Mouse (Mus musculus) ES-CJ7 (cell line): ENCODE data around the gene Ifna16.

Source experiments
- DNase-seq: peaks from one replicate; pipeline ENCODE4 v3.0.0; 2011; ENCODE audit warnings: low read depth, low spot score

Ifna16 gene

DNA sequence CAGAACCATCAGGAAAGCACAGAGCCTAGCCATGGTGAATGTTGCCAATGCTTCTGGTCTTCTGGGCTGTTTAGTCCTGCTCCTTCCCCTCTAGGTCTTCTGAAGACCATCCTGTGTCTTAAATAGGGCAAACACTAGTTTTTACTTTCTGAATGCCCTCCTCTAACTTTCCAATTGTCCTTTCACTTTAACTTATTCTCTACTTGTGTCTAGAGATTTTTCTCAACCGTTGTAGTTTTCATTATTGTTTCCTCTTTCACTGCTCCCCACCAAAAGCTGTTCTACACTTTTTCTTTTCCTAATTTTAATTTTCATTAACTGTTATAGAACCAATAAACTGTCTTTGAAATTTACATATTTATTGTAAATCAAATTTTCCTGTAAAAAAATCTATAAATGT lies at the start of gene Ifna16:
TSS of gene Ifna16 (minus strand) at position 101 of the 400 bp plus-strand sequence.
- no peak for DNase-seq

DNA sequence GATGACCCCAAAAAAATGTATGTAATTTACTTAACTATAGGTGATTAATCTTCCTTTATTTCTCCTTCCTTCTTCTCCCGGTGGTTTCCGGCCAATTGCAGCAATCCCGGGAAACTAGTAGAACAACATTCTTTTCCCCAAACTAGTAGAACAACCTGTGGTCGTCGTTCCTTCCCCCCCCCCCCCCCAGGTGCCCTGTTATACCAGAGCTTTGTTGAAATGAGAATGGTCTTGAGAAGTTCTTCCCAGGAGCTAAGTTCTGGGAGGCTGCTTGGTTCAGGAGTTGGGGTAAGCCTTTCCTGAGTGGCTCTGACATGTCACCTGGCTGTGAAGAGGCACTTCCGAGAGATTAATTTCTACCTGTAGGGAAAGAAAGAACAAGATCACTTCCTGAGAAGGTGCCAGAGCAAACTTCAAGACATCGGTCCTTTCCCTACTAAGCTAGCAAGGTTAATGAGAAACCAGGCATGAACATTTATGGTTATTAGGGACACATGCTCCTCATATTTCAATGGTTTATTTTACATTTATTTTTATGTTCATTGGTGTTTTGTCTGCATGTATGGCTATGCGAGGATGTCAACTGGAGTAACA lies 46.9 kb upstream of the Ifna16 start:
- no peak for DNase-seq

DNA sequence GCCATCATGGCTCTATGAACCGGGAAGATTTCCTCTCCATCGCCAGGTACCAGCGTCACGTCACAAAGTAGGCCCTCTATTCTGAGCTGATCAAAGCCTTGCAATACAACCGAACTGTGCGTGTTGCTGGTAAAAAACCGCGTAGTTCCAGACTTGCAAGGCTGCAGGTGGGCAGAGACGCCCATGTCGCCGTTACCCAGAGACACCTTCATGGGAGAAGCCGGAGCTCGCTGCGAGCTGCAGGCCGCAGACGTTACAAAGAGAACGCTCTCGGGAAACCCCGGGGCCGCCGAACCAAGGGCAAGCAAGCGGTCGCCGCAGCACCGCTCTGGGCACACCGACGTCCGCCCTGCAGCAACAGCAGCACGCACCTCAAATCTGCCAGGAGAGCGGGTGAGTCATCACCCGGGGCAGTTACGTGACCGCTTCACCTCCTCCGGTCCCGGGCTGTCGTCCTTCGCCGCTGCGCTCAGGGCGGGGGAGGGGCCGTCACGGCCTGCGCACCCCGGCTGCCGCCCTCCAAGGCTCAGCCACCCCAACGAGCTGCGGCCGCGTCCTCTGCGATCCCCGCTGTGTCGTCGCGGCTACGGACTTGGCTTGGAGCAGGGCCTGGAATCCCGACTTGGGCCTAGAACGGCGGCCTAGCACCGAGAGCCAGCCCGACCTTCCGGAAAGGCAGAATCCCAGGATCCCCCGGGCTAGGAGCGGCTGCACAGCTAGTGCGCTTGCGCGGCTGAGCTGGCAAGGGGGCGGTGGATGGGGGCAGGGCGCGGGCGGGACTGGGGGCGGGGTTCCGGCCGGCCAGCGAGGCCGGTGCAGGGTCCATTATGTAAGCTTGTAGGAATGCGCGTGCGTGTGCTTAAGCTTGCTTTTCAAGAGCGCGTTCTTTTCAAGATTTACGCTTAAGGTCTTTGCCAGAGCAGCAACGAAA lies 45.3 kb upstream of the Ifna16 start, which contains the start of the genes Gm26566 and Klhl9:
TSS of gene Gm26566 (plus strand) at position 15 of the 931 bp plus-strand sequence.
TSS of gene Klhl9 (minus strand) at position 675 of the 931 bp plus-strand sequence.
- peak; percentile 91 for DNase-seq

DNA sequence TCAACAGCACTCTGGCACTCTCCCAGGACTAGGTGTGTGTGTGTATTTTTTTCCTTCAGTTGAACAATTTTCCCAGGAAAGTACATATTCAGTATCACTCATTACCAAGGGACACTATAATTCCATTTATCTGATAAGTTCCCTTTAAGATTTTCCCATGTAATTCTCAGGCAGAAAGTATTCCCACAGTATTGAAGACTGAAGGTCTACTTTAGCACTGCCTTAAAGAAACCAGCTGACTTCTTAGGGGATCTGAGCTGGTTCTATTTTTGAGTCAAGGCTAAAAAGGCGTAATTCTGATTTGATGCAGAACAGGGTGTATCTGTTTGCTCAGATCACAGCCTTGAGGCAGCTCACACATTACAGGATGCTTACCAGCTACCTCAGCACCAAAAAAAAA lies 42.0 kb upstream of the Ifna16 start:
- no peak for DNase-seq

DNA sequence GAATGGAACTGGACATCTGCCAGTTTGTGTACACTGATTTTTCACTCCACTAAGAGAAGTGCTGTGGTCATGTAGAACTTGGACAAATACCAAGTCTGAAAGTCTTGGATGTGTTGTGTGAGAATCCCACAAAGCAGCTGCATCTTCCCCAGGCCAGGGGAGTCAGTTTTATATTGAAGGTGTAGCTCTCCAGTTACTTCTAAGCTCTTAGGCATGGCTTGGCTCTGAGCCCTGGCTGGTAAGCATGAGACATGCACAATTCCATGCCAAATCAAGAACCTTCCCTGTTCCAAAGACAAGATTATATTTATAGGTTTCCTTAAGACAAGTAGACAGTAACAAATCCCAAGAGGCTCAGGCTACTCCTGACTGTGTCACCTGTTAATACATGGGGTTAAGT lies 38.3 kb upstream of the Ifna16 start:
- DNase-seq = no peak

DNA sequence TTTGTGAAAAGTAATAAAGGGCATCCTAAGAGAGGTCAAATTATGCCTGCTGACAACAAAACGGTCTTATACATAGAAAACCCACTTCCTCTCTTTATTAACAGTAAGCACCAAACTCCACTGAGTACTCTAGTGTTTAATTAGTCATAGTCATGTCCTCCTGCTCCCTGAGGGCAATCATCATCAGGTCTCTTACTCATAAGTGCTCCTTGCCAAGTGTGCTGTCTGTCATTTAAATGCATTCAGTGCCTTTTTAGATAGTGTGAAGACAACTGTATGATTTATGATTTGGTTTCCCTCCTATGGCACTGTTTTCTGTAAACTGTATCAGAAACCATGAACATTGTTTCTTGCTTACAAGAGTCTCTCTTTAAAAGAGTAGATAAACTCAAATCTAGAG lies 37.6 kb upstream of the Ifna16 start:
- no peak for DNase-seq

DNA sequence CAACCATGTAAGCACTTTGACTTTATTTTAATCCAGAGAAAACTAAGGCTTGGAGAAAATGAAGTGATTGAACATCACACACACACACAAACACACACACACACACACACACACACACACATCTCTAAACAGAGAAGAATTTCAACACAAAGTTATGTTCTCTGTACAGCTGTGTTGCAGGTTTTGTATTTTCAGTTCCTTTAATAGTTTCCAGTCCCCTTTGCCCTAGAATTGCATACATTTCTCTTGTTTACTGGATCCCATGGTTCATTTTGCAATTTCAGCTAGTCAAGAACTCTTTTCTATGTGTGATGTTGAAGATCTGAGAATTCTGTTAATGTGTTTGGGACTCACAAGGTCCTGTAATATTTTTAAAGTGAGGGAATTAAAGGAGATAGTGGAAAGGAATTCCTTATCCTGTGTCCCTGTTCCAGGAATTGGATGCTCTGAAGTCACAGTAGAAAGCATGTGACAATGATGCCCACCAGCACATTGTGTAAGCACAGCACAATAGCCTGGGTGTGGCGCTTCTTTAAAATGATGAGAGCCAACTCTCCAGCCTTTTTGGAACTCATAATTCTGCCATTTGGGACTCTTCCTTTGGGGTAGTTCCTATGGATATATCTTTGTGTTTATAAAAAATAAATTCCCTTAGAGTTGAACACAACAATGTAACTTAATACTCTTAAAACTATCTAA lies 30.6 kb upstream of the Ifna16 start:
- DNase-seq = no peak

DNA sequence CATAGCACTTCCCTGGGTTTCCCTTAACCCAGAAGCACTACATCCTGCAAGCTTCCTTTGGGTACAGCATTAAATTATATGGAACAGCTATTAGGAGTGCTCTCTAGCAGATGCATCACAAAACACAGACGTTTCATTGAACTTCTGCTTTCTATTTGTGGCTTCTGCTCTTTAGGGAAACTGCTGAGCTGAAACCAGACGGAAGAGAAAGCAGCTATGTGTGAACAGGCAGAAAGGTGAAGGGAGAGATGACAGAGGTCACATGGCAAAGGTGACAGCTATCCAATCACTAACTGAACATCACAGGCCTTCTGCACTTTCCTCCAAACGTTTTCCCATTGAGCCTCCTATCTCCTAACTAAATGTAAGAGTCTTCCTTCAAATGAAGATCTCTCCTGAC lies 29.2 kb upstream of the Ifna16 start:
- DNase-seq = no peak

DNA sequence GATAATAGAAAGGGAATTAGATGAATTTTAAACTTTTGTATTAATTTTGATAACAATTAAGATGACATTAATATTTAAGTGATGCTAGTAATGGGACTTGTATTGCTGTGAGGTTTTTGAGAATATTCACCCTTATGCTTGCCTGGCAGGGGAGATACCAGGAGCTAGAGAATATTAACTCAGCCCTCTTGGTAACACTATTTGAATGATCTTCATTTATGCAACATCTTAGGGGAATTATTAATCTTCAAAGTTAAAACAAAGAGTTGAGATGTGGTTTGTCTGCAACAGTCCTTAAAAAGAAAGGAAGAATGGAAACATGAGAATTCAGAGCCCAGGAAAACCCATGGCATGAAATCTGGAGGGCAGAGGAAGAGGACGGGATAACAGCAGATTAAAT lies 22.6 kb upstream of the Ifna16 start:
- DNase-seq = no peak

DNA sequence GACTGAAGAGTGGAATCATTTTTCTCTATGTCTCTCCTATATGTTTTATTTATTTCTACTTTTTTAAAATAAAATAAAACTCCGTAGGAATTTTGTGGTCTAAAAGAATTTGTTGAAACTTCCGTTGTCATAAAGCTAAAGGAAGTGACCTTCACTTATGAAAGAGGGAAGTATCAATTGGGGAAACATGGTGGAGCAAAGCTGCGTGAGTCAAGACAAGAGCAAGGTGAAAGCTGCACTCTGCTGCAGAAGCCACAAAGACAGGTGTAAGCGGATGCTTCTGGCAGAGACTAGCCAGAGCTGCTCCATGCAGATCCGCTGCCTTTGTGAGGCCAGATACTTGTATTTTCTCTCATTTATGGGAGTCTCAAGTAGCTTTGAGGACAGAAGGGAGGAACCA lies 22.1 kb upstream of the Ifna16 start:
- no peak for DNase-seq

DNA sequence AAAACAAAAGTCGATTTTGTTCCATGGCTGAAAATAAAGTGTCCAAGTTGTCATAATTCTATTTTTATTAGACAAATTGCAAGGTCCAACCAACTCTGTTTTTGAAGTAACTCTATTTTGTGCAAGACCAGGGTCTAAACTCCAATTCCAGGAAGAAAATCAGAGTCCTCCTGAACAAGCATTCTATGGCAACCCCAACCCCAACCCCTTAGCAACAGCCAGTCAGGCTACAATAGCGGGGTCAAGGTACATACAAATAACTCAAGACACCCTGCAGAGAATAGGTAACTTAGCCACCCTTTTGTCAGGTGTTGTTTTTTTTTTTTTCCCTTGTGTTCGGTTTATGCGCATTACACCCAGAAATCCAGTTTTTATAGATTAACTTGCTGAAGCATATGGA lies 21.0 kb upstream of the Ifna16 start:
- no peak for DNase-seq

DNA sequence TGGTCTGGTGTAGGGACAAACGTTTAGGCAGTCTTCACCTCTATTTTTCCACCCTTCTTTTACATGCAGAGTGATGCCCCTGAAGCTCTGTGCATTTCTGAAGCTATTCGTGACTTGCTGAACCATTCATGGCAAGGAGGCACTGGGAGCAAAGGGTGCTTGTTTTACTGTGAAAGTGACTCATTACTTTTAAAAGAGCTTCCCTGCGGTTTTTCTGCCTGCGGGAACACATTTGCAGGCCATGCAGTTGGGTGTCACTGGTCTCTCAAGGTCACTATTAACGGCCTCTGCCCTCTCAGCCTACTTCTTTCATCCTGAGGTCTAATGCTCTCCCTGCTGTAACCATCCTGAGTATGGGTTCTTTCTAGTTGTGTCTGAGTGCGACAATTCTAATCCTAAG lies 20.4 kb upstream of the Ifna16 start:
- no peak for DNase-seq

DNA sequence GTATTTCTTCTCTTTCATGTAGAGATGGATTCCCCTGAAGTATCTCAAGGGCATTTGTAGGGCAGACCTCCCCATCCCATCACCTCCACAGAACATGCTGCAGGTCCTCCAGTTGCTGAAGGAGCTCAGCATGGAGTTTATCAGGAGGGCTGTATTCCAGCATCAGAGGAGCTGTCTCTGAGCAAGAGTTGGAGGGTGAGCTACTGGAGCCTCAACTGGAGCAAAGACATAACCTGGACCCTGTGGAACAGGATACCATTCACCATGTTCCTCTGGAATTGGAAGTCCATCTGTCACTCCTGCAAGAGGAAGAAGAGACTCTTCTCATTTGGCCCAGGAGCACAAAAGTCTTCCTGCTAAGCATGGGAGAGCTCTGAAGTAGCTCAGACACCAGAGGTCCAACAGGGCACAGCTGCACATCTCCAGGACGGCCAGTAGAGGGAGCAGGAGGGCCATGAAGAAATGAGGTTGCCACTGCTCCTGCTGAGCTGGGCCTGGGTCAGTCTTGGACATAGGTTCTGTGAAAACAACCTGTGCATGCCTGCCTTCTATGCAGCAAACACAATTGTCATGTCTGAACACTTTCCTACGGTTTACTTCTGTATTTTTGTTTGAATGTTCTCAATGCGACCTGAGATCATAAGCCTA lies 19.6 kb upstream of the Ifna16 start:
- DNase-seq = peak; percentile 63

DNA sequence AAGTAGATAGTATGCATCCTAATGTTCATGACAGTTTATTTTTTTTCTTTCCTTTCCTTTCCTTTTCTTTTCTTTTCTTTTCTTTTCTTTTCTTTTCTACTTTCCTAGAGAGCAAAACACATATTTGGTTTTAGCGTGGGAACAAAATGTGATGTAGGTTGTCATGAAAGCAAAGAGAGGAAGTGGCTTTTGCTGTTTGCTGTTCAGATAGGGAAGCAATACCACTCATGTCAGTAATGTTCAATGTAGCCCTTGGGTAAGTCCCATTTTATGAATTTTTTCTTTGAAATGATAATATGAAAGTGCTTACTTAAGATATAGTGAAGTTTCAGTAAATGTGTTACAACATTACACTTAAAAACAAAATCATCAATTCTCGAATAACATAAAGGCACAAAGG lies 16.7 kb upstream of the Ifna16 start:
- no peak for DNase-seq

DNA sequence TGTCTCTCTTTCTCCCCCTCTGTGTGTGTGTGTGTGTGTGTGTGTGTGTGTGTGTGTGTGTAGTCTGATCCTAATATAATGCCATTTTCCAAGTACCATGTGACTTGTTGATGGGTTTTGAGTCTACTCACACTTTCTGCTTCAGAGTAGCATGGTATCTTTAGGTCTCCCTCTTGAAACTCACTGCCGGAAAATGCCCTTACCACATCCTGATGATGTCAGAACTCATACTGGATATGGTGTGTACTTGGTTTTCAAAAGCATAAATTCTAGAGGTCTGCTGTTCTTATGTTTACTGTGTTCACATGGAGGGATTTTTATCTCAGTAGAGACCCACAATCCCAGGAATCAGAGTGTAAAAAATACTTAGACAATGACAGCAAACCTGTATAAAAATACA lies 15.8 kb upstream of the Ifna16 start:
- no peak for DNase-seq

DNA sequence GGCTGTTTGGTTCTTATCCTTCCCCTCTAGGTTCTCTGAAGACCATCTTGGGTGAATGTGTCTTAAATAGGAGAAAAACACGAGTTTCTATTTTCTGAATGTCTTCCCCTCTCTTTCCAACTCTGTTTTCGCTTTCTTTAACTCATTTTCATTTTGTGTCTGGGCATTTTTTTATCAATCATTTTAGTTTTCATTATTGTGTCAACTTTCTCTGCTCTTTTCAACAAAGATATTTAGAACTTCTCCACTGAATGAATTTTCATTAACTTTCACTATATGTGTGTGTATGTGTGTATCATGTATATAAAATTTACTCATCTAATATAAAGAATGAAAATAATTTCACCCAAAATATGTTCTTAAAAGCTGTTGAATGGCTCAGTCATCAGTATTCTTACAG lies 14.5 kb upstream of the Ifna16 start, which contains the start of gene Ifnab:
TSS of gene Ifnab (minus strand) at position 101 of the 400 bp plus-strand sequence.
- no peak for DNase-seq

DNA sequence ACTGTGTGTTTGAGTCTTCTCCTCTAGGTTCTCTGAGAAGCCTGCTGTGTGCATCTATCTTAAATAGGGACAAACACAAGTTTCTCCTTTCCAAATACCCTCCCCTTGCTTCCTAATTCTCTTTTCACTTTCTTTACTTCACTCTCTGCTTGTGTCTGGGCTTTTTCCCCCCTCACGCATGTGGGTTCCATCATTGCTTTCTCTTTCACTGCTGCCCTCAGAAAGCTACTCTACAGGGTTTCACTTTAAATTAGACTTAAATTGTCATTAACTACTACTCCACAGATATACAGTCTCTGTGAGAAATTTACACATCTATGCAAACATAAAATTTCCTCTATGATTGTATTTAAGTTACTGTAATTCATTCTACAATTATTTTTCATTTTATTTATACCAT lies 7.1 kb upstream of the Ifna16 start, which contains the start of gene Ifna2:
TSS of gene Ifna2 (minus strand) at position 101 of the 400 bp plus-strand sequence.
- DNase-seq = no peak

DNA sequence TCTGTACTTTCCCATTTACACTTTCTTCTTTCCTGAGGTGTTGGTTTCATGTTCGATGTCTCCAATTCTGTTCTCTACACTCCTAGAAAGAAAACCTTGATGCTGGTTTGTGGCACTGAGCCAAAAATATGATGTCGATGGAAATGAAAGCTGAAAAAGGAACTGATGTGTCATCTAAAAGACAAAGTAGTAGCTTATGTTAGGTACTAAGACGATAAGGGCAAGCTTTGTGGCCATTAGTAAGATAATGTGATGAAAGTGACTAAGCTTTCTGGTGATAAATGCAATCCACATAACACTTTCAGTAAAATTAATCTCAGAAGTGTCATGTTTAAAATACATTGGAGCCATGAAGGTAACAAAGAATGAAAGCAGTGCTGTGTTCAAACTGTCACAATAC lies 4.6 kb upstream of the Ifna16 start:
- DNase-seq = no peak

DNA sequence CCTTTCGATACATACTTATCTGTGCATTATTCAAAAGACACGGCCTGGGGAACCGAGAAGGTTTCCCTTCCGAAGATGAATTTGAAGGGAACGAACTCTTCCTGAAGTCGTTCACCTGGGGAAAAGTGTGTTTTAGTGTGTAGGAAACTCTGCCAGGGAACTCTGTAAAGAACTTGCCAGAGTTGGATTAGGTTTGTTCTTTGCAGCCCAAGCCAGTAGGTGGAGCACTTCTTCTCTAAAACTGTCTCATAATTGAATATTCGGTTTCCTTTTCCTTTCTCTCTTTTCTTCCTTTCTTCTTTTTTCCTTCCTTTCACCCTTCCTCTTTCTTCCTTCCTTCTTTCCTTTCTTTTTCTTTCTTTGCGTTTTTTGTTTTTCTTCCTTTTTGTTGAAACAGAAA lies 3.6 kb upstream of the Ifna16 start:
- DNase-seq = no peak

DNA sequence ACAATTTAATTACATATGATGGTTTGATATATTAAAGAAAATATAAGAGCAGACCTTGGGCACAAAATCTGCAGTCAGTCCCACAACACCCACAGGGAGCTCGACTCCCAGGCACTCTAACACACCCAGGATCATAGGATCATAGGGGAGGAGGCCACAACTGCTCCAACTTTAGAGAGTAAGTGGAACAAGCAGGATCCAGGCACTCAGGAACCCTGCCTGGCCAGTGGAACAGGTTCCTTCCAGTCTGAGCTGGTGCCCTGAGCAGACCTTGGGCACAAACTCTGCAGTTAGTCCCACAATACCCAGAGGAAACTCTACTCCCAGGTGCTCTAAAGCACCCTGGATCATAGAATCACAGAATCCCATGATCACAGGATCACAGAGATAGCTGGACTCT lies 21.3 kb downstream of the Ifna16 start:
- DNase-seq = no peak

DNA sequence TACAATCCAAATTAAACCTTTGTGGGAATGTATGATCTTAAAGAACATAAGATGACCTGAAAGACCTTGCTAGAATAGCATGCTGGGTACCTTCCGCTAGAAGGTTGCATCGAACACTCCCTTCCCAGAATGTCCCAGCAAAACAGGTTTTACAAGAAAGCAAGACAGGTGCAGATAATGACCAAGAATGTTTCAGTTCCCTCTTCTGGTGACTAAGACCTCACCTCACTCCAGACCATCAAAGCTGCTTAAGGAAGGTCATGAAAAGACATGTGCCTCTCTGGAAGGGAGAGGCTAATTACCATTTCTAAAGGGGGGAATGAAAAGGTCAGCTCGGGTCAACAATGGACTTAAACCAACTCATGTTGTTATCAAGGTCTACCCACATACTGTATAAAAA lies 23.1 kb downstream of the Ifna16 start:
- peak; percentile 52 for DNase-seq

DNA sequence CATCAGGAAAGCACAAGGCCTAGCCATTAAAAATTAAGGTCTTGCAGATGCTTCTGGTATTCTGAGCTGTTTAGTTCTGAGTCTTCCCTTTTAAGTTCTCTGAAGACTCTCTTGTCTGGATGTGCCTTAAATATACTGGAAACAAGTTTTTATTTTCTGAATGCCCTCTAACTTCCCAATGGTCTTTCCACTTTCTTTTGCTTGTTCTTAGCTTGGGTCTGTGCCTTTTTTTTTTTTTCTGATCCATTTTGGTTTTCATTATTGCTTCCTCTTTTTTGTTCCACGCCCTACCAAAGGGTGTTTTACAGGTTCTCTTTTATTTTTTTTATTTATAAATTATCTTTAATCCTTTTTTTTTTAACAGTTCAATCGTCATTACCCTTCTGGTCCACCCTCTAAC lies 32.4 kb downstream of the Ifna16 start, which contains the start of gene Ifna13:
TSS of gene Ifna13 (minus strand) at position 101 of the 400 bp plus-strand sequence.
- no peak for DNase-seq
